Mouse (Mus musculus): Measurements from ENCODE around the gene Ccdc63. TPM values are rescaled to one million over a fixed set of nuclear protein-coding genes. Genes with fewer than 3 reads are reported as not detected.

The Ccdc63 gene
- polyA plus RNA-seq, 1 experiment from 2014 or later: not detected

GRCm38 (mm10) chr5:122114176-122114575 is 26.4 kb downstream of the Ccdc63 start:
- ATAC-seq (ENCODE audit: insufficient read depth, low FRiP score, low TSS enrichment) (no peak), DNase-seq (ENCODE audit: low spot score) (peak; percentile 71)
- H3K9me3 ChIP-seq (ENCODE audit: control insufficient read depth, low read length): no peaks in the 10 kb centered on the region
- no peak overlapping the region for H3K27ac ChIP-seq (ENCODE audit: low read depth, low read length)
- WGBS: 4% methylated on average over 2 of the region's 2 CpGs
- no peak overlapping the region for H3K4me3 ChIP-seq (ENCODE audit: low read depth, low read length)
- H3K36me3 ChIP-seq (ENCODE audit: control insufficient read depth, insufficient read depth, low read length): no peaks in the 10 kb centered on the region
- no peak overlapping the region for H3K9ac ChIP-seq (ENCODE audit: low read length)
- no peaks in the 10 kb centered on the region for H3K27me3 ChIP-seq (ENCODE audit: control insufficient read depth, insufficient read depth, low read length)
- H3K4me2 ChIP-seq (ENCODE audit: low read depth): no peak overlapping the region
- peaks cover under 1% of the 10 kb centered on the region; the same call in 1 of the 2 replicates for H3K4me1 ChIP-seq (ENCODE audit: control insufficient read depth, insufficient read depth, low read length)

- Histone ChIP-seq H3K4me3 (ENCODE audit: low read depth, low read length) (no peak overlapping the region), H3K9ac (ENCODE audit: low read length) (no peak overlapping the region), H3K27ac (ENCODE audit: low read depth, low read length) (no peak overlapping the region), H3K36me3 (ENCODE audit: control insufficient read depth, insufficient read depth, low read length) (no peaks in the 10 kb centered on the region), H3K4me2 (ENCODE audit: low read depth) (no peak overlapping the region), H3K4me1 (ENCODE audit: control insufficient read depth, insufficient read depth, low read length) (peaks cover 5% of the 10 kb centered on the region; the same call in 1 of the 2 replicates), H3K9me3 (ENCODE audit: control insufficient read depth, low read length) (no peaks in the 10 kb centered on the region), H3K27me3 (ENCODE audit: control insufficient read depth, insufficient read depth, low read length) (no peaks in the 10 kb centered on the region)
- DNase-seq (ENCODE audit: low spot score) (no peak), ATAC-seq (ENCODE audit: insufficient read depth, low FRiP score, low TSS enrichment) (no peak)
- WGBS: 81% methylated on average over 7 of the region's 7 CpGs
These were observed 27.2 kb downstream of the Ccdc63 start for GRCm38 (mm10) chr5:122113450-122113849.

- ATAC-seq (ENCODE audit: insufficient read depth, low FRiP score, low TSS enrichment): no peak
- Histone ChIP-seq H3K27me3 (ENCODE audit: control insufficient read depth, insufficient read depth, low read length) (no peaks in the 10 kb centered on the region), H3K4me2 (ENCODE audit: low read depth) (no peak overlapping the region), H3K36me3 (ENCODE audit: control insufficient read depth, insufficient read depth, low read length) (no peaks in the 10 kb centered on the region), H3K9me3 (ENCODE audit: control insufficient read depth, low read length) (no peaks in the 10 kb centered on the region), H3K4me1 (ENCODE audit: control insufficient read depth, insufficient read depth, low read length) (peaks cover 5% of the 10 kb centered on the region; the same call in 1 of the 2 replicates), H3K27ac (ENCODE audit: low read depth, low read length) (no peak overlapping the region), H3K4me3 (ENCODE audit: low read depth, low read length) (no peak overlapping the region), H3K9ac (ENCODE audit: low read length) (no peak overlapping the region)
- no peak for DNase-seq (ENCODE audit: low spot score)
- WGBS: 39% methylated on average over 4 of the region's 4 CpGs
These were observed 28.7 kb downstream of the Ccdc63 start for GRCm38 (mm10) chr5:122111933-122112248.

GRCm38 (mm10) chr5:122111091-122111932 is 29.3 kb downstream of the Ccdc63 start:
- 64% methylated on average over 26 of the region's 26 CpGs for WGBS
- Histone ChIP-seq H3K9ac (ENCODE audit: low read length) (no peak overlapping the region), H3K27me3 (ENCODE audit: control insufficient read depth, insufficient read depth, low read length) (no peaks in the 10 kb centered on the region), H3K4me1 (ENCODE audit: control insufficient read depth, insufficient read depth, low read length) (peaks cover 5% of the 10 kb centered on the region; the same call in 1 of the 2 replicates), H3K36me3 (ENCODE audit: control insufficient read depth, insufficient read depth, low read length) (no peaks in the 10 kb centered on the region), H3K4me3 (ENCODE audit: low read depth, low read length) (no peak overlapping the region), H3K4me2 (ENCODE audit: low read depth) (no peak overlapping the region), H3K27ac (ENCODE audit: low read depth, low read length) (no peak overlapping the region), H3K9me3 (ENCODE audit: control insufficient read depth, low read length) (no peaks in the 10 kb centered on the region)
- ATAC-seq (ENCODE audit: insufficient read depth, low FRiP score, low TSS enrichment) (no peak), DNase-seq (ENCODE audit: low spot score) (no peak)

GRCm38 (mm10) chr5:122110625-122111024 is 30.0 kb downstream of the Ccdc63 start:
- Histone ChIP-seq H3K9me3 (ENCODE audit: control insufficient read depth, low read length) (no peaks in the 10 kb centered on the region), H3K9ac (ENCODE audit: low read length) (no peak overlapping the region), H3K4me3 (ENCODE audit: low read depth, low read length) (no peak overlapping the region), H3K36me3 (ENCODE audit: control insufficient read depth, insufficient read depth, low read length) (no peaks in the 10 kb centered on the region), H3K27me3 (ENCODE audit: control insufficient read depth, insufficient read depth, low read length) (no peaks in the 10 kb centered on the region), H3K4me2 (ENCODE audit: low read depth) (no peak overlapping the region), H3K4me1 (ENCODE audit: control insufficient read depth, insufficient read depth, low read length) (peaks cover 5% of the 10 kb centered on the region; the same call in 1 of the 2 replicates), H3K27ac (ENCODE audit: low read depth, low read length) (no peak overlapping the region)
- DNase-seq (ENCODE audit: low spot score) (no peak), ATAC-seq (ENCODE audit: insufficient read depth, low FRiP score, low TSS enrichment) (no peak)
- WGBS: 90% methylated on average over 13 of the region's 13 CpGs

- no peak overlapping the region for H3K4me3 ChIP-seq (ENCODE audit: low read depth, low read length)
- ATAC-seq (ENCODE audit: insufficient read depth, low FRiP score, low TSS enrichment): no peak
- no peak for DNase-seq (ENCODE audit: low spot score)
- H3K4me1 ChIP-seq (ENCODE audit: control insufficient read depth, insufficient read depth, low read length): peaks cover 5% of the 10 kb centered on the region; the same call in 1 of the 2 replicates
- 51% methylated on average over 16 of the region's 16 CpGs for WGBS
- no peak overlapping the region for H3K4me2 ChIP-seq (ENCODE audit: low read depth)
- H3K27ac ChIP-seq (ENCODE audit: low read depth, low read length): no peak overlapping the region
- no peaks in the 10 kb centered on the region for H3K27me3 ChIP-seq (ENCODE audit: control insufficient read depth, insufficient read depth, low read length)
- H3K9me3 ChIP-seq (ENCODE audit: control insufficient read depth, low read length): no peaks in the 10 kb centered on the region
- H3K36me3 ChIP-seq (ENCODE audit: control insufficient read depth, insufficient read depth, low read length): no peaks in the 10 kb centered on the region
- H3K9ac ChIP-seq (ENCODE audit: low read length): no peak overlapping the region
These were observed 31.1 kb downstream of the Ccdc63 start for GRCm38 (mm10) chr5:122109325-122110060.

GRCm38 (mm10) chr5:122108104-122108503 is 32.5 kb downstream of the Ccdc63 start:
- WGBS: 66% methylated on average over 6 of the region's 6 CpGs
- peaks cover 5% of the 10 kb centered on the region; the same call in 1 of the 2 replicates for H3K4me1 ChIP-seq (ENCODE audit: control insufficient read depth, insufficient read depth, low read length)
- no peak overlapping the region for H3K9ac ChIP-seq (ENCODE audit: low read length)
- H3K36me3 ChIP-seq (ENCODE audit: control insufficient read depth, insufficient read depth, low read length): no peaks in the 10 kb centered on the region
- DNase-seq (ENCODE audit: low spot score): no peak
- H3K9me3 ChIP-seq (ENCODE audit: control insufficient read depth, low read length): no peaks in the 10 kb centered on the region
- H3K4me3 ChIP-seq (ENCODE audit: low read depth, low read length): no peak overlapping the region
- no peak overlapping the region for H3K4me2 ChIP-seq (ENCODE audit: low read depth)
- ATAC-seq (ENCODE audit: insufficient read depth, low FRiP score, low TSS enrichment): no peak
- no peaks in the 10 kb centered on the region for H3K27me3 ChIP-seq (ENCODE audit: control insufficient read depth, insufficient read depth, low read length)
- no peak overlapping the region for H3K27ac ChIP-seq (ENCODE audit: low read depth, low read length)

GRCm38 (mm10) chr5:122106212-122106611 is 34.4 kb downstream of the Ccdc63 start:
- Histone ChIP-seq H3K36me3 (ENCODE audit: control insufficient read depth, insufficient read depth, low read length) (no peaks in the 10 kb centered on the region), H3K9ac (ENCODE audit: low read length) (no peak overlapping the region), H3K27me3 (ENCODE audit: control insufficient read depth, insufficient read depth, low read length) (no peaks in the 10 kb centered on the region), H3K4me1 (ENCODE audit: control insufficient read depth, insufficient read depth, low read length) (peaks cover 5% of the 10 kb centered on the region; the same call in 1 of the 2 replicates), H3K4me3 (ENCODE audit: low read depth, low read length) (no peak overlapping the region), H3K9me3 (ENCODE audit: control insufficient read depth, low read length) (no peaks in the 10 kb centered on the region), H3K27ac (ENCODE audit: low read depth, low read length) (no peak overlapping the region), H3K4me2 (ENCODE audit: low read depth) (no peak overlapping the region)
- no peak for DNase-seq (ENCODE audit: low spot score)
- ATAC-seq (ENCODE audit: insufficient read depth, low FRiP score, low TSS enrichment): no peak
- 80% methylated on average over 6 of the region's 6 CpGs for WGBS

Measured in neural tube, embryonic 11.5 days (tissue).